Mouse (Mus musculus) B cell, adult 2 months (primary cell): ENCODE data around the gene Mndal.
A peak's percentile ranks its signal among the peaks of the same experiment; 100 is the strongest.
"Not testable (repeated sequence)": the region's sequence is repeated elsewhere in the genome, so short reads cannot be mapped to it uniquely, and the experiment has no call there.

Experiments used
- DNase-seq, 2 experiments: peaks; one replicate each; pipeline ENCODE4 v3.0.0; 2022

Gene Mndal

GRCm38 (mm10) chr1:173887026-173887787 is 55.1 kb downstream of the Mndal start:
- peak; percentile 27 to 28 for DNase-seq

DNA sequence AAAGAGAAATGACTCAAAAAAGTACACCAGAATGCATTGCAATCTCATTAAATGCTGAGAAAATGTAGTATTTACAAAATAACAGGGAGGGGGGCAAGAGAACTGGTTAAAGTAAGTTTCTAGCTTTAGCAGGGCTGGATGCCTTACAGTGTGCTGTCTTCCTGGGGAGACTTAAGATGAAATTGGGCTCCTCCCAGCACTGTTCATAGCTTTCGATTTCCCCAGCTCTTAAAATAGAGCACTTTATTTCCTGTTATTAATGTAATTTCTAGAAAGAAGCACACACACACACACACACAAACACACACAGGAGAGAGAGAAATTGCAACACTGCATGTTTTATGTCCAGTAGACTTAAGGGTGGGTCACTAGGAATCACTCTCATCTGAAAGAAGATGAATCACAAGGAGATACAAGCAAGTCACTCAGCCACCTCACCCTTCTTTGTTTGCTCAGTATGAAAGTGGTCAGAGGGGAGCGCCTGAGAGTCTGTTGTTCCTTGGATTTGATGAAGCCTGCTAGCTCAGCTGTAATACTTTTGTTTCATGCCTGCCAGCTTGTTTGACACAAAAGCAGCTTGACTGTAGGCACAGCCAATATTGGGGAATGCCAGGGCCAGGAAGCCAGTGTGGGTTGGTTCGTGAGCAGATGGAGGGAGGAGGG is 62.2 kb downstream of the Mndal start:
- DNase-seq: peak; percentile 31 to 32

- DNase-seq: peak; percentile 39 to 44
These were observed 62.9 kb downstream of the Mndal start for GRCm38 (mm10) chr1:173879225-173879987.

DNA sequence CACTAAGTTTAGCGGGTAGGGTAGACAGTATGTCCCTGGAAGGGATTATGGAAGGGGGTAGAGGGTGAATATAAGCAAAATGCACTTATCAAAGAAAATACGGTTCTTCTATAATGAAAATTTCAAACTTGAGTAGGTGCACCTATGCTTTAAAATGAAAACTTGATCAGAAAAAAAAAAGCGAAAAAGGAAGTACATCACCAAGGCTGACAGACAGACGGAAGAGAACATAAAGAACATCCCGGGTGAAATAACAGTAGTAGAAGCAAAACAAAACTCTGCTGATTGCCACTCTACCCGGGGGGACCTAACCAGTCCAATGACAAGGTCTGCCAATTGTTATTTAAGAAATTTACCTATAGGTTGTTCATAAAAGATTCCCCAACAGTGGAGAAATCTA is 64.0 kb downstream of the Mndal start:
- peak in 1 of 2 experiments; percentile 21 for DNase-seq

DNA sequence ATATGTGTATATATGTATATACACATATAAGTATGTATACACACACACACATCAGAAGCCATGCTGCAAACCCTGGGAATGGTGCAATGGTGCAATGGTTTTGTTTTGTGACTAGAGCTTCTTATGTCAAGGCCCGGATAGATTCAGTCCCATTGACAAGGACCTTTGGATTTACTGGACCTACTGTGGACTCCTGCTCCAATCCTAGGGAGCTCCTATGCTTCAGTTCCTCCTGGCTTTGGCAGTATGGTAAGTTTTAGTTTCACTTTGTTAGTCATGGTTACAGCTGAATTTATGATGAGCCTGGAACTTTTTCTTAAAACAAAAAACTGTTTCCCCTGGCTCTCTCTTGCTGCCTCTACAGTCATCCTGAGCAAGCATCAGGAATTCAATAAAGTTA is 65.2 kb downstream of the Mndal start:
- not testable (repeated sequence) for DNase-seq

DNA sequence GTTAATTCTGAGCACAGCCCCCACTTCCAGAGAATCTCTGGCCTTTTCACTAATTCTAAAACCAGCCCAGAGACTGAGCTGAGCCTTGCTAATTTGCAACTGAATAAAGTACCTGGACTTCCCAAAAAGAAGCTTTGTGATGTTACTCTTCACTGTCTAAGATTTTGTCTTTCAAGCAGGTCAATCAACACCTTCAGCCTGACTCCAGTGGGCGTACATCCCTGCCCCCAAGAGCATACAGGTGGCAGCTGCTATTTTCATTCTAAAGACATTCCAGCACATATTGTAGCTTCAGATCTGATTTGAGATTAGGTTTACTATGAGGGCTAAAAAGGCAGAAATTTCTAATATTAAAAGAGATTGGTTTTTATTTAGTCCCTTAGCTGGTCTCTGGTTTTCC is 73.7 kb downstream of the Mndal start:
- not testable (repeated sequence) for DNase-seq

DNA sequence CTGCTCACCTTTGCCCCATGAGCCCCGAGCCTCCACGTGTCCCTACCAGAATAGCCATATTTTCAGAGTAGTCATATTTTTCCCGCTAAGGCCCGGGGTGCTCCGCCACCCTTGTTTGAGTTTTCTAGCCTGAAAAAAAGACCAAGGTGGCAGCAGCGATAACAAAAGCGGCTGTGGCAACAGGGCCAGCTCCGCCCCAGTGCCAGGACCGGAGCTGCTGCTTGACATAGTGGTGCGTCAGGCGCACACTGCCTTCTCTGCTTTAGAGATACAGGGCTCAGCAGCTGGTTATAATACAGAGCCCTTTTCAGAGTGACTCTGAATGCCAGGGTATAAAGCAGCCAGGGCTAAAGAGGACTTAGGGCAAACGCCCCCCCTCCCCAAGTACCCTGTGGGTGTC is 75.8 kb downstream of the Mndal start:
- DNase-seq: no peak

GRCm38 (mm10) chr1:173853711-173854110 is 88.6 kb downstream of the Mndal start:
- DNase-seq: peak; percentile 42 to 52

- DNase-seq: peak; percentile 79 to 85
These were observed 89.4 kb downstream of the Mndal start for GRCm38 (mm10) chr1:173852853-173853252.

DNA sequence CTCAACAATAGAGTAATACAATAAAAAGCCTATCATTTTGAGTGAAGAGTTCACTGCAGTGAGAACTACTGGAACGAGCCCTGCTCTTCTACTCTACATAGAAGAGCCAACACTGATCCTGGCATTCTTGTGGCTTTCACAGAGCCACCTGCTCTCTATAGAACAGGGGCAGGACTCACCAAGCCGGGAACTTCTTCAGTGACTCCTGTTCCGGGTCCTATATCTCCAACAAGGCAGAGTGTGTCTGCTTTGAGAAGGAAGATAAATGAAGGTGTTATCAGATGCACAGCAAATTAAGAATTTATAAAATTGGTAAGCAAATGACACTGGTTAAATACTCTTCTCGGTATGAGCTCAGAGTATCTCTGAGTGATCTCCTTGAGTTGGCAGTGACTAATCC is 96.1 kb downstream of the Mndal start:
- not testable (repeated sequence) for DNase-seq

DNA sequence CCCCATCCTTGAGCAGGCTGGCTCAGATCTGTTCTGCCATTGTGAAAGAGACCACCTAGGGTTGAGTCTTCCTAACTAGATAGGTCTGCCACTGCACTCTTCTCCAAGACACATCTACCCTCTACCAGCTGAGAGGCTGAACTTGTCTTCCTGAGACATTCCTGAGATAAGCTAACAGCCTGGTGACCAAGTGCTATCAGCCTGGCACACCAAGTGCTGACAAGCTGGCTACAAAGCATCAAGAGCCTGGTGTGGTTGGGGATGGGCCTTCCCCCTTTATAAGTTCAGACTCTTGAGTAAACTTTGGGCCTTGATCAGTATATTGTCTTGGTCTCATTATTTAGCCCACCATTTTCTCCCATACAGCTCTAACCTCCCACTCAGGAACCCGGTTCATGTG is 97.5 kb downstream of the Mndal start:
- DNase-seq: no peak

GRCm38 (mm10) chr1:173821481-173821803 is 120.8 kb downstream of the Mndal start:
- DNase-seq: not testable (repeated sequence)

GRCm38 (mm10) chr1:173820794-173821480 is 121.4 kb downstream of the Mndal start:
- DNase-seq: not testable (repeated sequence)

- DNase-seq: peak; percentile 30 to 36
These were observed 133.0 kb downstream of the Mndal start for GRCm38 (mm10) chr1:173809294-173809693.

DNA sequence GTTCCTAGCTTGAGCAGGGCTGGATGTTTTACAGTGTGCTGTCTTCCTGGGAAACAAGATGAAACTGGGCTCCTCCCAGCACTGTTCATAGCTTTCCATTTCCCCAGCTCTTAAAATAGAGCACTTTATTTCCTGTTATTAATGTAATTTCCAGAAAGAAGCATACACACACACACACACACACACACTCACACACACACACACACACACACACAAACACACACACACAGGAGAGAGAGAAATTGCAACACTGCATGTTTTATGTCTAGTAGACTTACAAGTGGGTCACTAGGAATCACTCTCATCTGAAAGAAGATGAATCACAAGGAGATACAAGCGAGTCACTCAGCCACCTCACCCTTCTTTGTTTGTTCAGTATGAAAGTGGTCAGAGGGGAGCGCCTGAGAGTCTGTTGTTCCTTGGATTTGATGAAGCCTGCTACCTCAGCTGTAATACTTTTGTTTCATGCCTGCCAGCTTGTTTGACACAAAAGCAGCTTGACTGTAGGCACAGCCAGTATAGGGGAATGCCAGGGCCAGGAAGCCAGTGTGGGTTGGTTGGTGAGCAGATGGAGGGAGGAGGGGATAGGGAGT is 139.5 kb downstream of the Mndal start:
- not testable (repeated sequence) for DNase-seq

GRCm38 (mm10) chr1:173802207-173802606 is 140.1 kb downstream of the Mndal start:
- DNase-seq: not testable (repeated sequence)

DNA sequence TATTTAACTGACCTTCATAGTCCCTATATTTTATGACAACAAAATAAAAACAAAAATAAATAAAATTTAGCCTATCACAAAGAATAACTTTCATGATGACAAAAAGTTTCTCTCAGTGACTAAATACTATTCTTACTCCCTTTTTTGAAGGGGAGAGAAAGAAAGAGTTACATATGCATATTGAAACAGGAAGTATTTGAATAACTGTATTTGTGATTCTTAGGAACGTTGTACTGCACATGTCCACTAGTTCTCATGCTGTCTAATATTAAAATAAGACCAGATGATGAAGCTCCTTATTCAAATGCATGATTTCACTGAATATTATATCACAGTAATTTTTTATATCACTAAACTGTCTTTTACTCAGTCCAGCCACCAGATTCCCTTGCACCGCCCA is 140.5 kb downstream of the Mndal start:
- not testable (repeated sequence) for DNase-seq
